ENCODE assay signal across 15 mouse cellular contexts in genomic region chr15:59805771-59806170, GRCm38 (mm10).
"Had no signal": no experiment of that assay in that cellular context is flagged by ENCODE, and none has a peak within 500 bp of the region (broad histone marks: within the 10 kb centered on the region; RNA-seq: fewer than 3 reads in every experiment).

No protein-coding gene starts in this region.

- H3K27me3 ChIP-seq: limb, embryonic 12.5 days; limb, embryonic 15.5 days had no signal

- H3K4me3 ChIP-seq: limb, embryonic 12.5 days; limb, embryonic 15.5 days had no signal

- H3K4me1 ChIP-seq: limb, embryonic 12.5 days; limb, embryonic 15.5 days had no signal

- H3K9ac ChIP-seq: limb, embryonic 12.5 days; limb, embryonic 15.5 days; liver, embryonic 14.5 days had no signal

- DNase-seq: kidney, adult 8-10 months; kidney, postnatal 14 days; kidney, postnatal 4 days; left cerebral cortex, postnatal 4 days; lung, adult 2 months; lung, postnatal 4 days; midbrain, embryonic 14.5 days; right cerebral cortex, postnatal 14 days; right cerebral cortex, postnatal 4 days; thymus, postnatal 25 days had no signal

- H3K9me3 ChIP-seq: limb, embryonic 12.5 days; limb, embryonic 15.5 days had no signal

- H3K4me2 ChIP-seq: limb, embryonic 12.5 days; limb, embryonic 15.5 days; midbrain, embryonic 11.5 days had no signal

- H3K27ac ChIP-seq: limb, embryonic 12.5 days; limb, embryonic 15.5 days; liver, embryonic 14.5 days had no signal

- H3K36me3 ChIP-seq: limb, embryonic 12.5 days; limb, embryonic 15.5 days had no signal

- ATAC-seq: intestine, embryonic 16.5 days had no signal
